Mouse (Mus musculus): Measurements from ENCODE around the gene Calu. TPM values are rescaled to one million over a fixed set of nuclear protein-coding genes. Genes with fewer than 3 reads are reported as not detected.

Gene Calu
- polyA plus RNA-seq, 1 experiment: 183 TPM

GRCm38 (mm10) chr6:29397575-29397974 is 49.7 kb downstream of the Calu start:
- Histone ChIP-seq H3ac (ENCODE audit: control insufficient read depth, insufficient read length) (no peak overlapping the region), H3K79me2 (ENCODE audit: control insufficient read depth, insufficient read depth) (no peaks in the 10 kb centered on the region), H3K27me3 (ENCODE audit: control insufficient read depth, insufficient read depth, insufficient read length) (no peaks in the 10 kb centered on the region), H3K4me2 (ENCODE audit: low read depth) (peak overlapping the region; percentile 90), H3K36me3 (ENCODE audit: control insufficient read depth, insufficient read depth) (no peaks in the 10 kb centered on the region), H3K4me3 (peak overlapping the region; percentile 41)
- no peak for TF ChIP-seq POLR2A (IDR thresholded peaks at IDR 0.05; ENCODE audit: insufficient read length, low read depth)
- TF ChIP-seq REST (IDR thresholded peaks at IDR 0.05; ENCODE audit: insufficient read depth, insufficient read length): no peak
- TF ChIP-seq CEBPB (IDR thresholded peaks at IDR 0.05; ENCODE audit: insufficient read depth, poor library complexity, severe bottlenecking): no peak
- TF ChIP-seq MAX (IDR thresholded peaks at IDR 0.05; ENCODE audit: low read depth): no peak
- no peak for TF ChIP-seq MYOD1 (IDR thresholded peaks at IDR 0.05; ENCODE audit: control insufficient read depth in 1 of 3, insufficient read length in 2 of 3, low read depth in 2 of 3)
- TF ChIP-seq TCF12 (IDR thresholded peaks at IDR 0.05; ENCODE audit: insufficient read depth, poor library complexity, severe bottlenecking): no peak
- no peak for TF ChIP-seq POLR2AphosphoS2 (IDR thresholded peaks at IDR 0.05; ENCODE audit: insufficient read length, low read depth)
- no peak for TF ChIP-seq E2F4 (IDR thresholded peaks at IDR 0.05; ENCODE audit: insufficient read depth)
- TF ChIP-seq TCF3 (IDR thresholded peaks at IDR 0.05; ENCODE audit: insufficient read length, low read depth): no peak
- no peak for TF ChIP-seq SRF (IDR thresholded peaks at IDR 0.05; ENCODE audit: control insufficient read depth, insufficient read length, low read depth)
- no peak for TF ChIP-seq USF1 (IDR thresholded peaks at IDR 0.05; ENCODE audit: low read depth)
- no peak for TF ChIP-seq MYOG (IDR thresholded peaks at IDR 0.05; ENCODE audit: control insufficient read depth in 1 of 3, insufficient read depth in 1 of 3, insufficient read length in 2 of 3, low read depth in 2 of 3)

GRCm38 (mm10) chr6:29399851-29400250 is 52.0 kb downstream of the Calu start:
- Histone ChIP-seq H3ac (ENCODE audit: control insufficient read depth, insufficient read length) (no peak overlapping the region), H3K27me3 (ENCODE audit: control insufficient read depth, insufficient read depth, insufficient read length) (no peaks in the 10 kb centered on the region), H3K36me3 (ENCODE audit: control insufficient read depth, insufficient read depth) (no peaks in the 10 kb centered on the region), H3K4me2 (ENCODE audit: low read depth) (no peak overlapping the region), H3K4me3 (no peak overlapping the region), H3K79me2 (ENCODE audit: control insufficient read depth, insufficient read depth) (no peaks in the 10 kb centered on the region)
- TF ChIP-seq POLR2AphosphoS2 (IDR thresholded peaks at IDR 0.05; ENCODE audit: insufficient read length, low read depth): no peak
- TF ChIP-seq POLR2A (IDR thresholded peaks at IDR 0.05; ENCODE audit: insufficient read length, low read depth): no peak
- no peak for TF ChIP-seq SRF (IDR thresholded peaks at IDR 0.05; ENCODE audit: control insufficient read depth, insufficient read length, low read depth)
- TF ChIP-seq USF1 (IDR thresholded peaks at IDR 0.05; ENCODE audit: low read depth): no peak
- no peak for TF ChIP-seq CEBPB (IDR thresholded peaks at IDR 0.05; ENCODE audit: insufficient read depth, poor library complexity, severe bottlenecking)
- TF ChIP-seq MAX (IDR thresholded peaks at IDR 0.05; ENCODE audit: low read depth): no peak
- TF ChIP-seq E2F4 (IDR thresholded peaks at IDR 0.05; ENCODE audit: insufficient read depth): no peak
- no peak for TF ChIP-seq REST (IDR thresholded peaks at IDR 0.05; ENCODE audit: insufficient read depth, insufficient read length)
- no peak for TF ChIP-seq TCF12 (IDR thresholded peaks at IDR 0.05; ENCODE audit: insufficient read depth, poor library complexity, severe bottlenecking)
- no peak for TF ChIP-seq MYOG (IDR thresholded peaks at IDR 0.05; ENCODE audit: control insufficient read depth in 1 of 3, insufficient read depth in 1 of 3, insufficient read length in 2 of 3, low read depth in 2 of 3)
- no peak for TF ChIP-seq MYOD1 (IDR thresholded peaks at IDR 0.05; ENCODE audit: control insufficient read depth in 1 of 3, insufficient read length in 2 of 3, low read depth in 2 of 3)
- no peak for TF ChIP-seq TCF3 (IDR thresholded peaks at IDR 0.05; ENCODE audit: insufficient read length, low read depth)

DNA sequence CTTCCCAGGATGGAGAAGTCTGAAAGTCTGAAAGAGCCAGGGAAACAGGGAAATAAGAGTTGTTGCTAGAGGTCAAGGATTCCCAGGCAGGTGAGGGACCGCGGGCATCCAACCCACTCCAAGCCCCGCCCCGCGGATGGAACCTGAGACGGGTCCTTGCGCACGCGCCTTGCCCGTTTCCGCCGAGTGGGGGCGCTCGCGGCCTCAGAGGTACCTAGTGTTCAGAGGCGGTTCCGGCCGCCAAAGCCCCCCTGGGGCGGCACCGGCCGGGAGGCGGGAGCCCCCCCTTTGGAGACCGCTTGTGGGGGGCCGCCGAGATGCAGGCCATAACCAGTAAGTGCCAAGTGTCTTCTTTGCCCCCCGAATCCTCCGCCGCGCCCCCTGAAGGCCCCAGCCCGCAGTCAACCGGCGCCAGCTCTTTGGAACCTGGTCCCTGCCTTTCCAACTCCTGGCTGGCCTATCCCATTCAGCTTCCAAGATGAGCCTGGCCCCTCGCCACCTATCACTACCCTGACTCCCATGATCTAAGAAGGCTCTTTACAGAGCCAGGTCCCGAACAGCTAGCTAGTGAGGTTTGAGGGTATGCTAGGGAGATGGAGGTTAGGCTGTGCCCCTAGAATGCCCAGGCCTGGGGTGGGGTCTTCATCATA is 54.9 kb downstream of the Calu start:
- Histone ChIP-seq H3K4me3 (no peak overlapping the region), H3ac (ENCODE audit: control insufficient read depth, insufficient read length) (no peak overlapping the region), H3K36me3 (ENCODE audit: control insufficient read depth, insufficient read depth) (no peaks in the 10 kb centered on the region), H3K27me3 (ENCODE audit: control insufficient read depth, insufficient read depth, insufficient read length) (no peaks in the 10 kb centered on the region), H3K4me2 (ENCODE audit: low read depth) (no peak overlapping the region), H3K79me2 (ENCODE audit: control insufficient read depth, insufficient read depth) (no peaks in the 10 kb centered on the region)
- TF ChIP-seq MYOG (IDR thresholded peaks at IDR 0.05; ENCODE audit: control insufficient read depth in 1 of 3, insufficient read depth in 1 of 3, insufficient read length in 2 of 3, low read depth in 2 of 3): no peak
- no peak for TF ChIP-seq USF1 (IDR thresholded peaks at IDR 0.05; ENCODE audit: low read depth)
- TF ChIP-seq POLR2A (IDR thresholded peaks at IDR 0.05; ENCODE audit: insufficient read length, low read depth): no peak
- TF ChIP-seq SRF (IDR thresholded peaks at IDR 0.05; ENCODE audit: control insufficient read depth, insufficient read length, low read depth): no peak

DNA sequence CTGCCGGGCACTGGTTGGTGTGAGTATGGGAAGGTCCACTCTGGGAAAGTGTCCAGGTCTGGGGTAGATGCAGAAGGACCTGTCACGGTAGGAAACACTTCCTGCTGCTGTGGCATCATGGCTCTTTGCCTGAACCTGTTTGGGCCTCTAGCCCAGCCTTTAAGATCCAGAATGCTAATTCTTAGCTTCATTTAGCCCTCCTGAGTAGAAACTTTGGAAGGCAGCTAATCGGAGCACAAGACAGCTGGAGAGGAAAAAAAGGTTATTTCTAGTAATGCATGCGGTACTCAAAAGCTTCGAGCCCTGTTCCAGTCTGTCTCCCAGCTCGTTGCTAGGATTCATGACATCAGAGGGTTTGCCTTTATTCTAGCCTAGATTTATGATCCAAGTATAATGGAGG is 58.5 kb downstream of the Calu start:
- Histone ChIP-seq H3ac (ENCODE audit: control insufficient read depth, insufficient read length) (no peak overlapping the region), H3K36me3 (ENCODE audit: control insufficient read depth, insufficient read depth) (no peaks in the 10 kb centered on the region), H3K79me2 (ENCODE audit: control insufficient read depth, insufficient read depth) (no peaks in the 10 kb centered on the region), H3K4me3 (no peak overlapping the region), H3K4me2 (ENCODE audit: low read depth) (no peak overlapping the region), H3K27me3 (ENCODE audit: control insufficient read depth, insufficient read depth, insufficient read length) (no peaks in the 10 kb centered on the region)
- TF ChIP-seq REST (IDR thresholded peaks at IDR 0.05; ENCODE audit: insufficient read depth, insufficient read length) (no peak), MYOD1 (IDR thresholded peaks at IDR 0.05; ENCODE audit: control insufficient read depth in 1 of 3, insufficient read length in 2 of 3, low read depth in 2 of 3) (no peak), SRF (IDR thresholded peaks at IDR 0.05; ENCODE audit: control insufficient read depth, insufficient read length, low read depth) (no peak), MYOG (IDR thresholded peaks at IDR 0.05; ENCODE audit: control insufficient read depth in 1 of 3, insufficient read depth in 1 of 3, insufficient read length in 2 of 3, low read depth in 2 of 3) (no peak), POLR2AphosphoS2 (IDR thresholded peaks at IDR 0.05; ENCODE audit: insufficient read length, low read depth) (no peak), TCF12 (IDR thresholded peaks at IDR 0.05; ENCODE audit: insufficient read depth, poor library complexity, severe bottlenecking) (no peak), TCF3 (IDR thresholded peaks at IDR 0.05; ENCODE audit: insufficient read length, low read depth) (no peak), CEBPB (IDR thresholded peaks at IDR 0.05; ENCODE audit: insufficient read depth, poor library complexity, severe bottlenecking) (no peak), MAX (IDR thresholded peaks at IDR 0.05; ENCODE audit: low read depth) (no peak), POLR2A (IDR thresholded peaks at IDR 0.05; ENCODE audit: insufficient read length, low read depth) (no peak), E2F4 (IDR thresholded peaks at IDR 0.05; ENCODE audit: insufficient read depth) (no peak), USF1 (IDR thresholded peaks at IDR 0.05; ENCODE audit: low read depth) (no peak)

Data from myocyte (in vitro differentiated cells).